Comparison of ENCODE assay signal across 24 mouse cellular contexts in the genomic region with DNA sequence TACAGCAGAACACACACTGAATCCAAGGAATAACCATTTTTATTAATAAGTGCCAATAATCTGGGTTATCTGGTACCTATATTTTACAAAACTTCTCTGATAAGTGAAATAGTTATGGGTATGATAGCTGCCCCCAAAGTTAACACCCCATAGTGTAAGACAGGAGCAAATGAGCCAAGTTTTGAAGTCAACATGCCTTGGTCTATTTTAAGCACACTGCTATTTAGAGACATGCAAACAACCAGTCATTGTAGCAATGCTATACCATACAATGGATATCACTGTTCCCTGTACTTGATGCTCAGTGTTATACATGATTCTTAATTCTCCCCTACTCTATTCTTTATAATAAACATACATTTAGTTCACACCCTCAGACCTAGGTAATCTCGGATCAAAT.
"Had no signal": no experiment of that assay in that cellular context is flagged by ENCODE, and none has a peak within 500 bp of the region (broad histone marks: within the 10 kb centered on the region; RNA-seq: fewer than 3 reads in every experiment).

No protein-coding gene starts in this region.

- H3K4me2 ChIP-seq: heart, embryonic 12.5 days; hindbrain, embryonic 13.5 days; hindbrain, embryonic 15.5 days; kidney, embryonic 15.5 days; limb, embryonic 13.5 days; limb, embryonic 15.5 days; liver, embryonic 12.5 days had no signal

- H3K27me3 ChIP-seq: heart, embryonic 12.5 days; hindbrain, embryonic 13.5 days; hindbrain, embryonic 15.5 days; kidney, embryonic 15.5 days; limb, embryonic 13.5 days; limb, embryonic 15.5 days; liver, embryonic 12.5 days had no signal

- H3K4me3 ChIP-seq: heart, embryonic 12.5 days; hindbrain, embryonic 13.5 days; hindbrain, embryonic 15.5 days; kidney, embryonic 15.5 days; limb, embryonic 13.5 days; limb, embryonic 15.5 days; liver, embryonic 12.5 days had no signal

- H3K4me1 ChIP-seq: hindbrain, embryonic 15.5 days; limb, embryonic 13.5 days; limb, embryonic 15.5 days; liver, embryonic 12.5 days had no signal

- H3K36me3 ChIP-seq: heart, embryonic 12.5 days; hindbrain, embryonic 13.5 days; hindbrain, embryonic 15.5 days; kidney, embryonic 15.5 days; limb, embryonic 13.5 days; limb, embryonic 15.5 days; liver, embryonic 12.5 days had no signal

- DNase-seq: forebrain, postnatal 0 days; gastrocnemius, postnatal 14 days; gastrocnemius, postnatal 36 days; heart, postnatal 14 days; kidney, adult 11 months; kidney, adult 2 months; kidney, adult 9 months; kidney, postnatal 14 days; kidney, postnatal 36 days; layer of hippocampus, adult 9-11 months; layer of hippocampus, postnatal 36 days; left cerebral cortex, postnatal 4 days; lung, adult 18-20 months had no signal

- ATAC-seq: forebrain, postnatal 0 days; hindbrain, postnatal 0 days; intestine, embryonic 16.5 days; liver, embryonic 12.5 days had no signal

- H3K27ac ChIP-seq: hindbrain, embryonic 13.5 days; hindbrain, embryonic 15.5 days; hindbrain, postnatal 0 days; kidney, embryonic 15.5 days; kidney, postnatal 0 days; limb, embryonic 13.5 days; limb, embryonic 15.5 days; liver, embryonic 12.5 days; liver, embryonic 14.5 days had no signal

- H3K9me3 ChIP-seq: heart, embryonic 12.5 days; hindbrain, embryonic 13.5 days; hindbrain, embryonic 15.5 days; kidney, embryonic 15.5 days; limb, embryonic 13.5 days; limb, embryonic 15.5 days; liver, embryonic 12.5 days had no signal

- H3K9ac ChIP-seq: forebrain, postnatal 0 days; heart, embryonic 12.5 days; hindbrain, embryonic 13.5 days; hindbrain, embryonic 15.5 days; kidney, embryonic 15.5 days; limb, embryonic 13.5 days; limb, embryonic 15.5 days; liver, embryonic 12.5 days; liver, embryonic 14.5 days had no signal
